Mouse (Mus musculus) activated CD4-positive, CD25-positive, alpha-beta regulatory T cell, adult 9 weeks (primary cell): ENCODE measurements around the gene Ccdc38. TPM values are rescaled to one million over a fixed set of nuclear protein-coding genes. Genes with fewer than 3 reads are reported as not detected.

ENCODE experiments used
- polyA plus RNA-seq: library from polyadenylated mRNA; unstranded; fragments of 100-300 nt; shearing (Covaris generic); gene quantifications from one replicate; pipeline ENCODE4 v1.2.1, GENCODE M21; 2017

Ccdc38 gene
- polyA plus RNA-seq: 3.2 TPM

DNA sequence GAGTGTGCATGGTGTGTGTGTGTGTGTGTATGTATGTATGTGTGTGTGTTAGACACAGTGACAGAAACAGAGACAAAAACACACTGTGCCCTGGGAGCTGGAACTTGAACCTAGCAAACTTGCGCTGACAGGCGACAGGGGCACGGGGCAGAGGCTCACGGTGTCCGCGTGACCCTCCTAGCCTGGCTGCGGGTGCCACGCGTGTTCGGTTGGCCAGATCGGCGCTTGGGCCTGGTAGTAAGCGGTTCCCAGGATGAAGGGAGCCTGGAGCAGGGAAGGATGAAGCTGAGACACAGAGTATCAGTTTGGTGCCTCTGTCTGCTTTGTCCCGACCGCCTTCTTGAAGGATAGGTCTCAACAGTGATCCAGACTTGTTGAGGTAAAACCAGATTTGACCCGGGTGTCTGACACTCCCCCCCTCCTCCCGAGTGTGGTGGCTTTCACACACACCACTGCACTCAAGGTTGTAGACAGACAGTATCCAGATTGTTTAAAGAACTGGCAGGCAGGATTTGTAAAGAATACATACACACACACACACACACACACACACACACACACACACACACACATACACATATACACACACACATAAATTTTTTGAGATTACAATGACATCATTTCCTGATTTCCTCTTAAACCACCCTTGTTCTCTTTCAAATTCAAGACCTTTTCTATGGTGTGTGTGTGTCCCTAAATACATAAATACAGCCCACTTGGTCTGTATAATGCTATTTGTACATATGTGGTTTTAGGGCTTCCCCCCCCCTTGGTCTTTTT is at the start of gene Ccdc38:
TSS of gene Ccdc38 (plus strand) at position 202 of the 780 bp plus-strand sequence.

DNA sequence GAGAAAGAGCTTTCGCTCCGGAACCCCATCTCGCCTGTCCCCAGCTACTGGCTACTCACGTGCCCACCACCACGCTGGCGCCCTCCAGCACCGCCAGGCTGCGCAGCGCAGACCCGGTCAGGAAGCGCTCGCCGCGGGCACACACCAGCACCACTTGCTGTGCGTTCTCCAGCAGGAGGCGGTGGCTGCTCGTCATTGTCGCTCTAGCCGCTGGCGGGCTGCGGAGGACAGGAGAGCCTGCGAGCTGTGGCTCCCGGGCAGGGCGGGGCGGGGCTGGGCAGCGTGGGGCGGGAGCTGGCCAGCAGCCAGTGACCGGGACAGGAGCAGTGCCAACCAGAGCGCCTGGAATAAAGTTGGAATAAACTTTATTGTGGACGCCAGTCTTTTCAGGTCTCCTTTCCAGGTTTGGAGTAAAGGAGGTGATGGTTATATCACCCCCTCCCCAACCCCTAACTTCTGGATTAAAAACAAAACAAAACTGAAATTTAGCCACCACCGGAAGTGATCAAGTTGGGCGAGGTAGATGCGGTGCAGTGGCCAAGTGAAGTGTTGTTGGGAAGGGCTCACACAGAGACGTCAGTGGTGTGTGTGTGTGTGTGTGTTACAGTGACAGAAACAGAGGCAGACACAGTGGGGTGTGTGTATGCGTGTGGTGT is 529 bp upstream of the Ccdc38 start, which contains the start of gene Amdhd1:
TSS of gene Amdhd1 (minus strand) at position 259 of the 656 bp plus-strand sequence.

DNA sequence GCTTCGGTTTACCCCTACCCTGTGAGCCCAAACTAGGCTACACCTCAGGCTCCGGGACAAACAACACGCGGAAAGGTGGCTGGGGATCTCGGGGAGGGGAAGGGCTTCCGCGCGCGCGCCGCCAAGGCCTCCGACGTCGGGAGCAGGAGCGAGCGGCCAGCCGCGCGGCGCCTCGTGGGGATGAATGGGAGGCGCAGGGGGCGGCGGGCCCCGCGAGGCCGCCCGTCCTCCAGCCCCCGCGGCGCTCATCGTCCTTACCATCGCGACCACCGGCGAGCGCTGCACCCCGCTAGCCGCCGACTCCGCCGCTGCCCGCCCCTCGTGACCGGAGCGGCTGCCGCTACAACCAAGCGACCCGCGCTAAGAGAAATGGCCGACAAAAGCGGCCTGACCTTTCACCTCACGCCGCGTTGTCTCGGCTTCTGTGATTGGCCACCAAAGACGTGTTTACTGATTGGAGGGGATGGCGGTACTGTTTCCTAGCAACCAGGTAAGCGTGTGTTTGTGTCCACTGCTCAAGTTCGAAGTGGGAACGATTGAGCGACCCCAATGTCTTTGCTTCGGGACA is 48.9 kb downstream of the Ccdc38 start, which contains the start of gene Snrpf:
TSS of gene Snrpf (minus strand) at position 426 of the 568 bp plus-strand sequence.

Other genes with a start within 250 kb of the Ccdc38 start
- gene Elk3, start 229.5 kb upstream of the Ccdc38 start, polyA plus RNA-seq: 36.8 TPM
- gene Lta4h, start 87.2 kb upstream of the Ccdc38 start, polyA plus RNA-seq: 323 TPM
- 0.34 TPM for gene Hal, start 51.9 kb upstream of the Ccdc38 start, polyA plus RNA-seq
- 0.71 TPM for gene Amdhd1, start 599 bp upstream of the Ccdc38 start, polyA plus RNA-seq
- 58.7 TPM for gene Snrpf, start 49.1 kb downstream of the Ccdc38 start, polyA plus RNA-seq
- 0.82 TPM for gene Ntn4, start 100.0 kb downstream of the Ccdc38 start, polyA plus RNA-seq